Mouse (Mus musculus): ENCODE data around the gene Glyctk.

Gene Glyctk

DNA sequence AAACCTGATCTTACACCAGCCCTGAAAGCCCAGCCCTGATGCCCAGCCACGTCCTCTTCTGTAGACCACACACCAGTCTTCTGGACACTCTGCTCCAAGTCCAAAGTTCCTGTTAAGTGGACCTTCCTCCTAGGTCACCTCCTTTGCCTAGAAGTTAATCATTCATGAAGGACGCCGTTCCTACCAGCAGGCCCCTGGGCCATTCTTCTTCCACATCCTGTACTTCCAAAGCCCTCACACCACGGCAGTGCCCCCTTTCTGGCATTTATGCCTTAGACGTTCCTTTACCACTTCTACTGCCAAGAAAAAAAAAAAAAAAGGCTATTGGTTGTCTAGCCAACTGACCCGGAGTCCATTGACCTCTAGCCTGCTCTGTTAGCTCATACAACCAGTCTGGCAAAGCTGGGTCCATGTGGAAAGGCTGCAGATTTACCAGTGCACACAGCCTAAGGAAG, at the start of gene Glyctk:
TSS of gene Glyctk (minus strand) at position 102 of the 455 bp plus-strand sequence.
- DNase-seq (ENCODE audit: low spot score in 2 of 2) = no peak

DNA sequence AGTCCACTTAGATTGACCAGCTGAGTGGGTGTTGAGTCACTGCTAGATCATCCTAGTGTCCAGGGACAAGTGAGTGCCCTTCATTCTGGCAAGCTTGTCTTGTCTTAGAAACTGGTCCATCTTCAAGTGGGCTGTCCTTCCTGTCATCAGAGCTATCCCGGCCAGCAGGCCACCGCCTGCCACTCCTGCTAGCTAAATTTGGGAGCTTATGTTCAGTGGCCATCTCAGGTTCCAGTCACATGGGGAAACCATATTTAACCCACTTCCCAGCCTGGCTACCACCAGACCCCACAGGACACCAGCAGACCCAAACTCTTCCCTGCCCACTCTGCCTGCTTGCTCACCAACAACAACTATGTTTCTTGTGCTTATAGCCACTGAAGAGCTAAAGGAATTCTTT, 48.6 kb upstream of the Glyctk start:
- DNase-seq (ENCODE audit: low spot score in 2 of 2) = no peak

DNA sequence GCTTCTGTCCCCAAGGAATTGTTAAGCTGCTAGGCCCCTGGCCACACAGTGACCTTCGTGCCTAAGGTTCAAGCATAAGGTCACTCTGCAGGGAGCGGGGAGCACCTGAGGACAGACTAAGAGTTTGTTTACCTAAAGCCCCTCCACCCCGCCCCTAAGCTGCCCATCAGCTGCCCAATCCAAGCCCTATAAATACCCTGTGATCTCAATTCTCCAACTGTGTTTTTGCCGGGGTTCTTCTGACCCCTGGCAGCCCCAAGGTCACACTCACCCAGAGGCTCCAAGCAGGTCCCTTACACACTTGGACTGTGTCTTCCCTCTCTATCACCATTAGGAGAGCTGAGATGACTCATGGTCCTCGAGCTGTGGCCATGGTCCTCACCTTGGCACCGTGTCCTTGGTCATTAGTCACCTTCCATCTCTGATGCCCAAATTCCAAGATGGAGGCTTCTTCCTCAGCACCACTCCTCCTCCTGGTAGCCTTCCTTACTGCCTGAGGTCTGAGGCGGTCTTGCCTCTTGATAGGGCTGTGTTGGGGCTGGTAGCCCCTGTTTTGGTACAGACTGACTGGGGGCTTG, 47.9 kb upstream of the Glyctk start:
- no peak for DNase-seq (ENCODE audit: low spot score in 2 of 2)

DNA sequence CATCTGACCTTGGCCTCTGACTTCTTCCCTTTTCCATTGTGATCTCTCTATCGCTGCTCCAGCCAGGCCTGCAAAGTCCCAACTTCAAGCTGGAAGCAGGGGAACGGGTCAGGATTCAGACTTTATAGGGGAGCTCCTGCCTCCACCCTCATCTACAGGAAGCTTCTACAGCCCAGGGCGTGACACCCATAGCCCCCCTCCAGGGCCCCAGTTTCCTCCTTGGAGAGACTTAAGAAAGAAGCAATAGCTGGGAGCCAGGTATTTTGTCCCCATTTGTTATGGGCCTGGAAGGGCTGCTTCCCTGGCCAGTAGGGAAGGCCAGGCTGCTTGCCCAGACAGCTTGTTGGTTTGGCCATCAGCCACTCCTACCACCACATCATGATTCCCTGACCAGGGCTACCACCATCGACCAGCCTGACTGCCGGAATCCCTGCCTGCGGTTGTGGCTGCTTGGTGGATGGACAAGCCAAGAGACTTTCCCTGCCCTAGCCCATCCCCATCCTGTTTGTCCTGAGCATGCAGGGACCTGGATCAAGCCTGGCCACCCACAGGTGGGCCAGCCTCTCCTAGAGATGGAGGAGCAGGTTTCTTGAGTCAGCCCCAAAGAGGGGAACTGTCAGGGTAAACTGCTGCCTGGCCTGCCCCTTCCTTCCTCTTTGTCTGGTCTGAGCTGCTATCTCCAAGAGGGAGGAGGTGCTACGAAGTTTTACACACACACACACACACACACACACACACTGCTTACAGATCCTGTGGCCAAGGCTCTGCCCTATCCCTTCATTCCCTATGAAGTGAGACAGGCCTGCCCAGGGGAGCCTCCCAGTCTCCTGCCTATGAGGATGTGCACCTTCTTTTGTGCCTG, 46.3 kb upstream of the Glyctk start:
- peak in 1 of 2 experiments; percentile 35 for DNase-seq (ENCODE audit: low spot score in 2 of 2)

DNA sequence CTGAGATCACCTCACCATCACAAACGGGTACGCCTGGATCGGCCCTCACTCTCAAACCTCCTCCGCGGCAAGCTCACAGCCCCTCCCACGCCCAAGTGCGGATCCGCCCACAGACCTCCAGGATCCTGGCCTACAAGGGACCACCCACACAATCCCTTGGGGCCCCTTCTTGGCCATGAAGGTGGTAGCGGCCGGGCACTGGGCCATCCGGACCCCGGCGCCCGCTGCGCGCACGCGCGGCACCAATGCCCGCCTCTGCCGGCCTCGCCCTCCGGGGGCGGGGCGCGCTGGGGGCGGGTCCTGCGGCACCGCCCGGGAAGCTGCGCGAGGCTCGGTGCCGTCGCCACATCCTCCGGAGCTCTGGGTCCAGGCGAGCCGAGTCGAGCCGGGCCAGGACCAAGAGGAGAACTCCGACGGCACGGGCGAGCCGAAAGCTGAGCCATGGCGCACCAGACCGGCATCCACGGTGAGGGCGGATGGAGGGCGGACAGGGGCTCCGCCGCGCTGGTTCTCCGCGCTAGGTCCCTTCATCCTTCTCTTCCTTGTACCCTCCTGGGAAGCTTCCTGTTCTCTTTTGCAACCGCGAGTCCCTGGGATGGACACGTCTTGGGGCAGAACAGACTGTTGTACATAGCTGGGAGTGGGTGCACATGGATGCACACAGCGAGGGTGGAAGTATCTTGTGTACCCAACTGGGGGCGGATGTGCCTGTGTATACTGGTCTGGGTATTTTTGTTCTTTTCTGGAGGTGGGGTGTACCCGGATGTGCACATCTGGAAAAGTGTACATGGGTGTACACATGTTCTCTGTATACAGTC, 45.1 kb upstream of the Glyctk start, which contains the start of gene Twf2:
TSS of gene Twf2 (plus strand) at position 290 of the 818 bp plus-strand sequence.
- peak; percentile 85 to 88 for DNase-seq (ENCODE audit: low spot score in 2 of 2)

DNA sequence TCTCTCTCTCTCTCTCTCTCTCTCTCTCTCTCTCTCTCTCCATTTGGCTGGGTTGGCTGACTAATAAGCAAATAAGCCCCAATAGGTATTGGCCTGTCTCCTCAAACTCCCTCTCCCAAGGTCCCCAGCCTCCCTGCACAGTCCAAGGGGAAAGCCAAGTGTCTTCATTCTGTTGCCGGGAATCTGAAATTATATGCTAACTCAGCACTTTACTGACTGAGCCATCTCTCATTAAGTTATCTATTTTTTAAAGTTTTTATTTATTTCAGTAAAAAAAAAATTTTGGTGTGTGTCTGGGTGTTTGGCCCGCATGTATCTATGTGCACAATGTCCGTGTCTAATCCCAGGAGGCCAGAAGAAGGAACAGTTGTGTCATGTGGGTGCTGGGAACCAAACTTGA, 44.0 kb upstream of the Glyctk start:
- no peak for DNase-seq (ENCODE audit: low spot score in 2 of 2)

DNA sequence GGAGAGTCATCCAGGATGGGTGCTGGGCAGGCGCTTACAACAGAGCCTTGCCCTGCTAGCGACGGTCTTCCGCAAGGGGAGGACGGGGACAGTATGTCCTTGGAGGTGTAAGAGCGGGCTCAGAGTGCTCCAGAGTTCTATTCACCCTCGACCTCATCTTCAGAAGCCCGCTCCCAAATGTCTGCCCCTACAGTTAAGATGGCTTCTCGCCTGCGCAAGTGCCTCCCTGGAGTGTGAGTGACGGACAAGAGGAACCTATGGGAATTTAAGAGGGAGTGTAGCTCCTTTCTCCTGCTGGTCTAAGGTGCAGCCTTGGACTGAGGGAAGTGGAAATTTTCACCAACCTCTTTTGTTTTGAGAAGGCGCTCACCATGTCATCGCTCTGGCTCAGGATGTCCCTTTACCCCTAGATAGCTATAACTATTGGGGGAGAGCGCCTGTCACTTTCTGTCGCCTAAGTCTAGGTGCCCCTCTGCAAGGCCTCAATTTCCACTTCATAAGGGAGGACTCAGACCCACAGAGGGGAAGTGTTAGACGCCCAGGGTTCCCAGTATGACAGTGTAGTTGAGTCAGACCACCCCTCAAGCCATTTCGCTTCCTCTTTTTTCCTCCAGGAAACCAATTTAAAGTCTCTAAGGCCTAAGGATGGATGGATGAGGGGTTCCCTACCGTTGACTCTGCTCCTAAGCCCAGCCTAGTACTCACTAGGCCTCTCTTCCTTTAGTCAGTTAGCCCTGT, 41.8 kb upstream of the Glyctk start, which contains the start of gene Ppm1m:
TSS of gene Ppm1m (minus strand) at position 212 of the 738 bp plus-strand sequence.
- no peak for DNase-seq (ENCODE audit: low spot score in 2 of 2)

DNA sequence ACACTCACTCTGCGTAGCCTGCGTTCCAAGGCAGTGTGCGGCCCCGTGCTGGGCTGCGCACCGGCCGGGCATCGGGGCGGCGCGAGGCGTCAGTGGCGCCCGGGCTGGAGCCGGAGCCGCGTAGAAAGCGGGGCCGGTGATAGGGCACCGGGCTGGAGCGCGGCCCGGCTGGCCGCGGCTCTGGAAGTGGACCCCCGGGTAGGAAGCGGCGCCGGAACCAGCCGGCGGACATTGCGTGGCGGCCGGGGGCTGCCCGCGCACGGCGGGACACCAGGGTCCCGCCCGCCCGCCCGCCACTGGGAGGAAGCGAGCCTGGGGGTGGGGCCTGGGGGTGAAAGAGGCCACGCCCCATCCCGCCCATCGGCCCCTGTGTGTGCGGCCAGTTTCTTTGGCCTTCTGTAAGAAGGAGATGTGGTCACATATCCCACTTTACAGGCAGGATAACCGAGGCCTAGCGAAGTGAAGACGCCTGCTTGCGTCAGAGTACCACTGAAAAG, 41.1 kb upstream of the Glyctk start:
- peak; percentile 61 for DNase-seq (ENCODE audit: low spot score in 2 of 2)

DNA sequence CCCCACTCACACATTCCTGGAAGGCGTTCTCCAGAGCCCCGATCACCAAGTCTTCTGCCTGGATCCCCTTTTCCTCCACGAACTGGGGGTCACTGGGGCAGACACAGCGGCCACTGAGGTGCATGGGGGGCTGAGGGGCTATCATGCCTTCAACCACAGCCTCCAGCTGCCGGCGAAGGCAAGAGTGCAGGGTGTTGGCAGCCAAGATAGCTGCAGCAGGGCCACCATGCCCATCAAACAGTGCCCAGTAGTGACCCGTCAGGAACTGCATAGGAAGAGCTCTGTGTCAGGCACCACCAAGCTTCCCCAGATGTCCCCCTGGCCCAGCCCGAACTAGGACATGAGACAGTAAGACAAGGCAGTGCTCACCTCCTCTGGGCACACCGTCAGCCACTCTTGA, 39.8 kb upstream of the Glyctk start:
- no peak for DNase-seq (ENCODE audit: low spot score in 2 of 2)

DNA sequence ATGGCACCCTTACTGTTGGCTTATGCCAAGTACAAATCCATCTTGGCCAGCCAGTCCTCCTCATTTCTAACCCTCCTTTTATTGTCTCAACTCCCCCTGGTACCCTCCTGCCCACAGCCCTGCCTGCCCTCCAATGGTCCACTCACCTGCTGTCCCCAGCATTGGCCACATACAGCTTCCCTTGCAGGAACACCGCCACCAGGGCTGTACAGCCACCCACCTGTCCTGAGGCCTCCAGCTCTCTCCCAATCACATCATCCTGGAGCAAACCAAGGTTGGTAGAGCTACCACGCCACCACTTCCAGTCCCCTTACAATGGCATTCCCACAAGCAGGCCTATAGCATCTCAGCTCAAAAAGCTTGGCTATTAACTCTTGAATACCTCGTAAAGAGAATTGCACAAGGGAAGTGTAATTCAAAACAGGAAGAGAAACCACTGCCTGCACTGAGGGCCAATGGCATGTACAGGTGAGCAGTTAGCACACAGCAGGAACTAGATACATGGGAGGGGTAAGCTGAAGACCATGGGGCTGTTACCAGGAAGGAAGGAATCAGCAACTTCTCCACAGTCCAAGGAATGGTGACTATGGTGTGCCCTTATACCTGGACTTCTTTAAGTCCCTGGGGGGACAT, 39.3 kb upstream of the Glyctk start:
- no peak for DNase-seq (ENCODE audit: low spot score in 2 of 2)

DNA sequence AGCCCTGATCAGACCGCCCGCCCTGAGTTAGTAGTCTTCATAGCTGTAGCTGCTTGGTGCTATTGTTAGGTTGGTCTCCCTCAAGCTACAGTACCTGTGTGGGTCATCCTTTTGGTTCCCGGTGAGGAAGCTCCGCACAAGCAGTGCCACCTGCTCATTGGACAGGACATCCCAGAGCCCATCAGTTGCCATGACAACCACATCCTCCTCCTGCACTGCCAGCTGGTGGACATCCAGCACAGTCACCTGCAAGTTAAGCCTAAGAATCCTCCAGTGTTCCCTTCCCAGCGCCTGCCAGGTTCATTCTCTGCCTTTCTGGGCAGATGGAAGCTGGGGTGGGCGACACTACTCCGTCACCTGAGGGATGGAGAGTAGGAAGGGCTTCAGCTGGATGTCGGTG, 37.8 kb upstream of the Glyctk start:
- DNase-seq (ENCODE audit: low spot score in 2 of 2) = no peak

DNA sequence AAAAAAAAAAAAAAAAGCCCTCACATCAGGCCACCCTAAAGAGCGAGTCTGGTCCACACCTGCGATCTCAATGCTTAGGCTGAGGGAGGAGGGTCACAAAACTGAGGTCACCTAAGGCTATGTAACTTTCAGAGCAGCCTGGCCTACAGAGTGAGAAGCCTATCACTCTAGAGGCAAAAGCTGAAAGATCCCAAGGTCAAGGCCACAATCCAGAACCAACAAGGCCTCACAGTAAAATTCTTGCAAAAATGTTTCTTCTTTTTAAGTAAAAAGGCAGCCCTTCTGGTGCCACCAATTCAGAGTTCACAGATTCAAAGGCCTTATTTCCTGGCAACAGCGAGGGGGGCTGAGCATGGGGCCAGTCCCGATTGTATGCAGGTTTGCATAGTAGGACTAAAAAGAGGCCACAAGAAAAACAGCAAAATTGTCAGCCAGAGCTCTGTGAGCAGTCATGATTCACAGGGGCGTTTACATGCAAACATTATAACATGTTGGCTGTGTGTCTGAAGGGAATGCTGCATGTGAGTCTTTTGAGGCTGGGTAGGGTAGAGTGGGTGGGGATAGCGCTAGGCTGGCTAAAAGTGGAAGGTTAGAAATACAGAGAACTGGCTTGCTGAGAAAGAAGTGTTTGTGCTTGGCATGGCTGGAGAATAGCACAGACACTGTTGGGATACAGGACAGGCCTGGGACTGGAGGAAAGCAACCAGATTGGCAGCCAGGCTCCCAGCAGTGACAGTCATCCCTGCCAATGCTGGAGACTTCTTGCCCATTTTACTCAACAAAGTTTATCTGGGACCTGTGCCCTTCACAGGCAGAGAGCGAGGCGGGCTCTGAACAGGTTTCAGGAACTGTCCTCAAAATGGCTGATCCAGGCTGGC, 36.2 kb upstream of the Glyctk start:
- no peak for DNase-seq (ENCODE audit: low spot score in 2 of 2)

DNA sequence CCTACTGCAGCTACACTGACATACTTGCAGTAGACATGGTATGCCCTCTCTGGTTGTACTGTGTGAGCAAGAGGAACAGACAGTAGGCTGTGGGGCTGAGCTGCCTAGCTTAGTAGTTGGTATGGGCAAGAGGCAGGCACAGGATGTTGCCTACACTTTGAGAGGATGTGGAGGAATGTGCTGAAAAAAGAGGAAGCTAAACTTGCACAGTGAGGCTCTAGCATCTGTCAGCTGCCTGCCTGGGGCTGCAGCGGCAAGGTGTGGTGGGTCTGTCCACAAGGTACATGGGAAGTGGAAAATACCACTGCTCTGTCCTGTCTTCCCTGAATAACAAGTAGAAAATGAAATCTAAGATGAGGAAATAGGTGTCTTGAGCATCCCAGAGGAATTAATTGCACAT, 35.1 kb upstream of the Glyctk start:
- peak in 1 of 2 experiments; percentile 41 for DNase-seq (ENCODE audit: low spot score in 2 of 2)

DNA sequence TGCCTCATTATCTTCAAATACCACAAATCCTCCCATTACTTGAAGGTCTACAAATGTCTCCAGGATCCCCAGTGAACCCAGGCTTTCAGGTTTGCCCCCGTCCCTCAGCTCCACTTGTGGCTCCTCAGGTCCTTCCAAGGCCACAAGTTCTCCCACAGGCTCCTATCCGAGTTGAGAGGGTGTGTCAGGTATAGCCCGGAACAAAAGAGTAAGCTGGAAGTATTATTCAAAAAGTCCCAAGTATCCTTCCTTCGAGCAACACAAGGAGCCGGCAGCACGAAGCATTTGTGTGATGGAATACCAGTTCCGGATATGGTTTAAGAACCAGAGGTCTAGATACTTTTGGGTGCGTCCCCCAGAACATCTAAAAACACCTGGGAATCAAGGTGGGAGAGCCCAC, 34.1 kb upstream of the Glyctk start:
- no peak for DNase-seq (ENCODE audit: low spot score in 2 of 2)

DNA sequence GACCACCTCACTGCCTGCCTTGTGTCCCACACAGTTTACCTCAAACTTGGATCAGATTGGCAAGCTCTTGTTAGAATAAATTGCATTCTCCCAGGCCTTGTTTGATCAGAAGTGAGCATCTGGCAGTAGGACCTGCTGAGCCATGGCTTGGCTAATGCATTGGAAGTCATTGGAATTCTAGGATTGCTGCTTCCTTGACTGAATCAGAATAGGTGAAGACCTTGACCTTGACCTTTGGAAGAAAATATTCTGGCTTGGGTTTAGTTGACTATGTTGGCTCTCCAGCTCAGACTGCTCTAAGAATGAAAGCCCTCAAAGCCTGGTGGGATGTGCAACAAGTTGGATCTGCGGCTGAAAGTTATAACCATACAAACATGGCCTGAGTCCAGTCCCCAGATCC, 33.4 kb upstream of the Glyctk start:
- no peak for DNase-seq (ENCODE audit: low spot score in 2 of 2)

DNA sequence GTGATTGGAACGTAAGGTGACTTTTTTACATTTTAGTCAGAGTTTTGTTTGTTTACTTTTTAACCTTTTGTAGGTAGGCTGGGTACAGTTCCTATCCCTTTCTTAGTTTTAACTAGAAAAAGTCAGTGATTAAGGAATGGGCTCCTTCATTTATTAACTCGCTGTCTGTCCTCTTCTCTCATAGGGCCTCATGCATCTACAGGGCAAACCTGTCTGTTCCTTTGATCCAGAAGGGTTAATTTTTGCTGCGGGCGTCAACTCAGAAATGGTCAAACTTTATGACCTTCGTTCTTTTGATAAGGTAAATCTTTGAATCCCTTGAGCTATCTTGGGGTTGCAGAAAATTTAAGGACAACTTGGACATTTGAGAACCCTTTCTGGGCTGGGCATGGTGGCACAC, 26.1 kb upstream of the Glyctk start:
- DNase-seq (ENCODE audit: low spot score in 2 of 2) = no peak

DNA sequence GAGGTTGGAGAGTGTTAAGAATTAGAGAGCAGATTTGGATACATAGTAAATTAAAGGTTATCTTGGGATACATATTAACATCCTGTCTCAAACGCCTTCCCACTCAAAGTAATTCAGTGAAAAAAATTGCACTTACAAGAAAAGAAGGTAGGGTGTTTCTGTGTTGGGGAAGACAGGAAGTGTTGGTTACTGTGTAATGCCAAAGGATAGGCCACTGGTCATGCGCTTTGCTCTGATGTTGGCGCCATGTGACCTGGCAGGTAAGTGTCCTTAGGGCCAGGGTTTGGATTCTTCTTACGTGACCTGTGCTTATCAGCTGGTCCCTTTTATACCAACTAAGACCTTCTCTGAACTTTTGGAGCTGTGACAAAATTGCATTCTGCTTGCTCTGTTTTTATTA, 24.2 kb upstream of the Glyctk start:
- no peak for DNase-seq (ENCODE audit: low spot score in 2 of 2)

DNA sequence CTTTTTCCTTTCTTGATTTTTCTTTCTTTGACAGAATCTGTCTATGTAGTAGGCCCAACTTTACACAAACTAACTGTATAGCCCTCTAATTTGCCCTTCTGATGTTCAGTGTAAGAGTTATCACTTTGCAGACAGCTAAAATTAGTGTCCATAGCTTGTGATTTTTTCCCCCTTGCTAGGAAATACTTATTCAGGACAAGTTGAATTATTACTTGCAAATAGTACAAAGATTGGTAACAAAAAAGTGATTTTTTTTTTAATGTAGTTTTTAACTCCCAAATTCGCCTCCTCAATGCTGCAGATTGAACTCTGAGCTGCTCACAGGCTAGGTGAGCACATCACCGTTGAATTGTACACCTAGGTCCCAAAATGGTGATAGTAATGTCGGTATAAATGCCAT, 22.0 kb upstream of the Glyctk start:
- DNase-seq (ENCODE audit: low spot score in 2 of 2) = no peak

DNA sequence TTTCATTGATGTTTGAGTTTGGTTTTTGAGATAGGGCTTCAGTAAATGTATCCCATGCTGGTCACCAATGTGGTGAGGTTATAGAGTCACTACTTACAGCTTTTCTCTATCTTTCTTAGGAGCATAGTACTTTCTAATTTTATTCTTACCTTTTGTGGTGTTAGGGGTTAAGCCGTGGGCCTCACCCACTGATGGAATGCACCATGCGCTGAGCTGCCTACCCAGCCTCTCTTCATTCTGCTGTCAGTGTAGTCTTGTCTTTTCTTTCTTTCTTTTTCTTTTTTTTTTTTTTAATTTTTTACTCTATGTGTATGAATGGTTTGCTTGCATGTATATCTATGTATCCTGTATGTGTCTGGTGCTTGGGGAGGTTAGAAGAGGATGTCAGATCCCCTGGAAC, 21.5 kb upstream of the Glyctk start:
- no peak for DNase-seq (ENCODE audit: low spot score in 2 of 2)

DNA sequence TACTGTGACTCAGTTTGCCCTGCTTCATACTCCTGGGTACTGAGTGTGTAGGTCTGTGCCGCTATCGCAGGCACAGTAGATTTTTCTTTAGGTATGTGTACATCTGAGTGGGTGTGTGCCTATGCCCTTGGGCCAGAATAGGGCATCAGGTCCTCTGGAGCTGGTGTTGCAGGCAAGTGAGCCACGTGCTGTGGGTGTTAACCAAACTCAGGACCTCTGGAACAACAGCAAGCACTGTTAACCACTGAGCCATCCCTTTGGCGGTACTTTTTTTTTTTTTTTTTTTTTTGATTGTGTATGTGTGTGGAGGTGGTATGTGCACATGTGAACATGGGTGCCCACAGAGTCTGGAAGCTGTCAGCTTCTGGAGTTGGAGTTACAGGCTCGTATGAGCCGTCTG, 19.9 kb upstream of the Glyctk start:
- DNase-seq (ENCODE audit: low spot score in 2 of 2) = no peak

Measured in natural killer cell, adult 2 months (primary cell).